In genomic region chr3:82902757-82903612, GRCm38 (mm10) we compare ENCODE assay signal across 7 mouse cellular contexts. TPM values are rescaled to one million over a fixed set of nuclear protein-coding genes. Genes with fewer than 3 reads are reported as not detected.
A peak's percentile ranks its signal among the peaks of the same experiment; 100 is the strongest.
DNase-seq lines count a peak whose midpoint lies in the region; ATAC-seq and TF ChIP-seq lines count a peak whose summit lies in the region.

No protein-coding gene starts in this region.

- no peak for ATAC-seq in liver, postnatal 0 days
- ATAC-seq in activated CD4-positive, CD25-positive, alpha-beta regulatory T cell, adult 4 months: no peak

- H3K4me2 ChIP-seq in liver, postnatal 0 days (ENCODE audit: low read depth, low read length): peak overlapping the region; percentile 65

- WGBS in hindbrain, embryonic 10.5 days: 23% methylated on average over 20 of the region's 20 CpGs
- 22% methylated on average over 20 of the region's 20 CpGs for WGBS in liver, postnatal 0 days (ENCODE audit: insufficient replicate concordance)

- no peaks in the 10 kb centered on the region for H3K36me3 ChIP-seq in E14TG2a.4 (ENCODE audit: insufficient read depth, low read length)
- no peaks in the 10 kb centered on the region for H3K36me3 ChIP-seq in hindbrain, embryonic 10.5 days
- H3K36me3 ChIP-seq in liver, postnatal 0 days (replicated peaks; ENCODE audit: insufficient read depth, low read length): no peaks in the 10 kb centered on the region

- no peaks in the 10 kb centered on the region for H3K9me3 ChIP-seq in E14TG2a.4 (ENCODE audit: low read length)
- H3K9me3 ChIP-seq in hindbrain, embryonic 10.5 days: no peaks in the 10 kb centered on the region
- H3K9me3 ChIP-seq in liver, postnatal 0 days (ENCODE audit: low read length): no peaks in the 10 kb centered on the region

- no peak overlapping the region for H3K27ac ChIP-seq in hindbrain, embryonic 10.5 days
- H3K27ac ChIP-seq in liver, postnatal 0 days (ENCODE audit: low read depth): no peak overlapping the region

- TF ChIP-seq EP300 in liver, postnatal 0 days (IDR thresholded peaks at IDR 0.05; ENCODE audit: low read depth): no peak

- peak overlapping the region; percentile 16; the same call in 1 of the 2 replicates for H3K9ac ChIP-seq in liver, postnatal 0 days (replicated peaks)

- DNase-seq in R1 (ENCODE audit: low read depth, low spot score): peak; percentile 8
- peak; percentile 10 for DNase-seq in hindbrain, embryonic 10.5 days (ENCODE audit: low spot score)
- no peak for DNase-seq in liver, postnatal 0 days
- DNase-seq in layer of hippocampus, adult 8-10 months (ENCODE audit: low spot score in 2 of 2): no peak
- DNase-seq in frontal cortex, postnatal 14 days (ENCODE audit: low spot score in 2 of 2): no peak

- H3K4me1 ChIP-seq in E14TG2a.4 (replicated peaks; ENCODE audit: low read depth, low read length): peaks cover 15% of the 10 kb centered on the region
- H3K4me1 ChIP-seq in hindbrain, embryonic 10.5 days (replicated peaks): peaks cover 16% of the 10 kb centered on the region
- no peaks in the 10 kb centered on the region for H3K4me1 ChIP-seq in liver, postnatal 0 days (ENCODE audit: insufficient read depth)

- peak overlapping the region; percentile 75 for H3K4me3 ChIP-seq in E14TG2a.4 (replicated peaks; ENCODE audit: low read length)
- peak overlapping the region; percentile 61 for H3K4me3 ChIP-seq in hindbrain, embryonic 10.5 days
- H3K4me3 ChIP-seq in liver, postnatal 0 days (ENCODE audit: low read depth, low read length): peak overlapping the region; percentile 40

- H3K27me3 ChIP-seq in E14TG2a.4 (ENCODE audit: insufficient read depth, low read length): peaks cover 39% of the 10 kb centered on the region
- peaks cover 47% of the 10 kb centered on the region for H3K27me3 ChIP-seq in hindbrain, embryonic 10.5 days (ENCODE audit: insufficient read depth, poor library complexity, severe bottlenecking)
- peaks cover 15% of the 10 kb centered on the region for H3K27me3 ChIP-seq in liver, postnatal 0 days (ENCODE audit: insufficient read depth, low read length)

- no peak for TF ChIP-seq CTCF in E14TG2a.4 (conservative IDR thresholded peaks at IDR 0.05; ENCODE audit: low read length)
- no peak for TF ChIP-seq CTCF in liver, postnatal 0 days (IDR thresholded peaks at IDR 0.05; ENCODE audit: low read depth)

RNA-seq across cellular contexts. Expression of gene Lrat, which starts 0.8 kb away (rescaled TPM):
- not detected in 2 replicates for polyA plus RNA-seq in hindbrain, embryonic 10.5 days (2016; fragmentation: Nextera tagmentation; extraction: Ambion mirVana)
- polyA plus RNA-seq in liver, postnatal 0 days (2015; fragmentation: Nextera tagmentation; extraction: Ambion mirVana): 3.3 and 3.6 TPM in 2 replicates
- polyA plus RNA-seq in activated CD4-positive, CD25-positive, alpha-beta regulatory T cell, adult 4 months (2017; shearing (Covaris generic)): under 1 TPM in 1 of 2 experiments, not detected in 1; 0.07 TPM
- total RNA-seq in layer of hippocampus, adult 8-10 months (2022): under 1 TPM; 0.06 to 0.08 (median 0.07) TPM

RNA-seq across cellular contexts. Expression of gene Rbm46, which starts 26.7 kb away (rescaled TPM):
- polyA plus RNA-seq in hindbrain, embryonic 10.5 days (2016; fragmentation: Nextera tagmentation; extraction: Ambion mirVana): 1.9 and 2.2 TPM in 2 replicates
- 0.90 and 0.96 TPM in 2 replicates for polyA plus RNA-seq in liver, postnatal 0 days (2015; fragmentation: Nextera tagmentation; extraction: Ambion mirVana)
- polyA plus RNA-seq in activated CD4-positive, CD25-positive, alpha-beta regulatory T cell, adult 4 months (2017; shearing (Covaris generic)): not detected
- 1 to 10 TPM in 2 of 4 experiments, under 1 TPM in 2; 0.64 to 1.7 (median 1.2) TPM for total RNA-seq in layer of hippocampus, adult 8-10 months (2022)

Comparison
In these comparisons a context has a peak if more than half of its experiments do, and no peak if none do; other contexts are left out.
1. DNase-seq: peak in R1 (single experiment) and hindbrain, embryonic 10.5 days (single experiment); none in liver, postnatal 0 days (single experiment), layer of hippocampus, adult 8-10 months (0 of 2) and frontal cortex, postnatal 14 days (0 of 2).
2. Peak in every context shown above with its lines, with median percentiles within 50 percentile points of each other: H3K4me3 ChIP-seq.